Mouse (Mus musculus) stomach, postnatal 0 days (tissue): ENCODE results near the gene Sptbn1. TPM values are rescaled to one million over a fixed set of nuclear protein-coding genes. Genes with fewer than 3 reads are reported as not detected.

ENCODE experiments used
- ATAC-seq: fragments of 200-750 bp; cut with Nextera tagmentation; 2 replicates; pipeline ENCODE4 v1.8.0; 2017; ENCODE audit not compliant: low FRiP score, low TSS enrichment
- DNase-seq: peaks from one replicate; pipeline ENCODE4 v3.0.0-alpha.2; 2016; ENCODE audit warnings: low spot score
- H3K27ac ChIP-seq: fragments of 300-500 bp; sonication (generic); replicated peaks from 2 replicates; pipeline ENCODE4 v1.5.1; 2014; ENCODE audit warnings: mild to moderate bottlenecking, control low read depth
- H3K27me3 ChIP-seq: fragments of 300-500 bp; sonication (generic); 2 replicates; pipeline ENCODE4 v1.6.1; 2014; ENCODE audit warnings: low read length; ENCODE audit not compliant: control insufficient read depth, insufficient read depth
- H3K36me3 ChIP-seq: fragments of 300-500 bp; sonication (generic); 2 replicates; pipeline ENCODE4 v1.6.1; 2014; ENCODE audit warnings: low read length, mixed read lengths; ENCODE audit not compliant: control insufficient read depth, insufficient read depth
- H3K4me1 ChIP-seq: fragments of 300-500 bp; sonication (generic); replicated peaks from 2 replicates; pipeline ENCODE4 v1.6.1; 2014; ENCODE audit warnings: antibody characterized with exemption; ENCODE audit not compliant: control insufficient read depth, insufficient read depth
- H3K4me2 ChIP-seq: fragments of 300-500 bp; sonication (generic); replicated peaks from 2 replicates; pipeline ENCODE4 v1.6.1; 2014; ENCODE audit warnings: low read depth, mild to moderate bottlenecking, control low read depth, moderate library complexity
- H3K4me3 ChIP-seq: fragments of 300-500 bp; sonication (generic); 2 replicates; pipeline ENCODE4 v1.5.1; 2014; ENCODE audit warnings: low read depth, low read length, control low read depth
- H3K9ac ChIP-seq: fragments of 300-500 bp; sonication (generic); 2 replicates; pipeline ENCODE4 v1.6.1; 2014; ENCODE audit warnings: mild to moderate bottlenecking, low read length, control low read depth, mixed read lengths
- H3K9me3 ChIP-seq: fragments of 300-500 bp; sonication (generic); 2 replicates; pipeline ENCODE4 v1.6.1; 2016; ENCODE audit warnings: low read length; ENCODE audit not compliant: control insufficient read depth
- CTCF ChIP-seq: IDR thresholded peaks from 2 replicates; pipeline ENCODE4 v1.5.1; 2016; ENCODE audit warnings: antibody characterized with exemption, low read depth, mild to moderate bottlenecking, moderate library complexity
- EP300 ChIP-seq: optimal IDR thresholded peaks from 2 replicates; pipeline ENCODE3; 2016; ENCODE audit warnings: antibody characterized with exemption
- WGBS: fragments of 180-500 bp; shearing (Covaris S2); extraction: QIAGEN DNeasy Blood & Tissue Kit; methylation state at CpG from one replicate; pipeline ENCODE4 v1.1.7; 2014; 5-methylcytosine and 5-hydroxymethylcytosine counted together
- polyA plus RNA-seq: library from polyadenylated mRNA; unstranded; fragments of >200 nt; fragmentation: Nextera tagmentation; extraction: Ambion mirVana; gene quantifications from 2 replicates; pipeline ENCODE4 v1.2.1, GENCODE M21; 2015

Sptbn1 gene
- polyA plus RNA-seq, 1 experiment from 2014 or later = 57.2 TPM

- H3K4me3 ChIP-seq = no peak overlapping the region
- no peak overlapping the region for H3K9ac ChIP-seq
- TF ChIP-seq CTCF (no peak), EP300 (no peak)
- no peaks in the 10 kb centered on the region for H3K27me3 ChIP-seq
- ATAC-seq (no peak), DNase-seq (no peak)
- peaks cover 52% of the 10 kb centered on the region for H3K36me3 ChIP-seq
- WGBS = 73% methylated on average over 17 of the region's 17 CpGs
- no peak overlapping the region for H3K4me2 ChIP-seq
- H3K9me3 ChIP-seq = no peaks in the 10 kb centered on the region
- H3K27ac ChIP-seq = no peak overlapping the region
- H3K4me1 ChIP-seq = no peaks in the 10 kb centered on the region
Observed at GRCm38 (mm10) chr11:30139165-30139826, 128.7 kb downstream of the Sptbn1 start.

DNA sequence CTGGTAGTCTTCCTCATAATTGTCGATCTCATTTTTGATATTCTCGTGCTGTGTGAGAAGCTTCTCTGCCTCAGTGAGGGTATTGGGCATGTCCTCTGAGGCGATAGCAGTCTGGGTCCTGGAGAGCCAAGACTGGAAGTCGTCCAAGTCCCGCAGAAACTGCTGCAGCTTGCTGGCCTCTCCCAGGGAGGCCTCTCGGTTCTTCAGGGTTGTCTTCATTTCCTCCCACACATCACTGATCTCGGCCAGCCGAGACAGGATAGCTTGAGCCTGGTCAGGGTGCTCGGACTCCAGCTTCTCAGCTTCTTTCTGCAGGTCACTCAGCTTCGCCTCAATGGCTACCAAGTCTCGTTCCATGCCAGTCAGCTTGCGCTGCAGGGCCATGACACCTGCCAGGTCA lies 130.9 kb downstream of the Sptbn1 start:
- ATAC-seq (no peak), DNase-seq (no peak)
- Histone ChIP-seq H3K27me3 (no peaks in the 10 kb centered on the region), H3K36me3 (peaks cover 48% of the 10 kb centered on the region), H3K9ac (no peak overlapping the region), H3K9me3 (no peaks in the 10 kb centered on the region), H3K4me1 (no peaks in the 10 kb centered on the region), H3K4me3 (no peak overlapping the region), H3K4me2 (no peak overlapping the region), H3K27ac (no peak overlapping the region)
- whole genome bisulfite sequencing = 71% methylated on average over 12 of the region's 12 CpGs
- TF ChIP-seq EP300 = no peak
- TF ChIP-seq CTCF = no peak

DNA sequence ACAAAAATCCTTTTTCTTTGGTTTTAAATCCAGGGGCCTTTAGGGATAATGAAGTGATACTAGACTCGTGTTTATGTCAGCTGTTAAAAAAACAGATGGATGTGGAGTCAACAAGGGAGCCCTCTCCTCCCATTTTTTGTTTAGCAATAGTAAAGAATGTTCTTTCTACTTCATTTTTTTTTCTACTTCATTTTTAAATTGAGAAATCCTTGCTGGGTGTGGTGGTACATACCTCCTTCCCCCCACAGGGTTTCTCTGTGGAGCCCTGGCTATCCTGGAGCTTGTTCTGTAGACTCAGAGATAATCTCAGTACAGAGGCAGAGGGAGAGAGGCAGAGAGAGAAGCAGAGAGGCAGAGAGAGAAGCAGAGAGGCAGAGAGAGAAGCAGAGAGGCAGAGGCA lies 133.9 kb downstream of the Sptbn1 start:
- Histone ChIP-seq H3K4me2 (no peak overlapping the region), H3K27ac (no peak overlapping the region), H3K27me3 (no peaks in the 10 kb centered on the region), H3K4me3 (no peak overlapping the region), H3K36me3 (peaks cover 47% of the 10 kb centered on the region), H3K9me3 (no peaks in the 10 kb centered on the region), H3K4me1 (no peaks in the 10 kb centered on the region), H3K9ac (no peak overlapping the region)
- WGBS = 47% methylated on average over 1 of the region's 1 CpGs
- ATAC-seq = no peak
- DNase-seq = no peak
- no peak for TF ChIP-seq EP300
- TF ChIP-seq CTCF = no peak

DNA sequence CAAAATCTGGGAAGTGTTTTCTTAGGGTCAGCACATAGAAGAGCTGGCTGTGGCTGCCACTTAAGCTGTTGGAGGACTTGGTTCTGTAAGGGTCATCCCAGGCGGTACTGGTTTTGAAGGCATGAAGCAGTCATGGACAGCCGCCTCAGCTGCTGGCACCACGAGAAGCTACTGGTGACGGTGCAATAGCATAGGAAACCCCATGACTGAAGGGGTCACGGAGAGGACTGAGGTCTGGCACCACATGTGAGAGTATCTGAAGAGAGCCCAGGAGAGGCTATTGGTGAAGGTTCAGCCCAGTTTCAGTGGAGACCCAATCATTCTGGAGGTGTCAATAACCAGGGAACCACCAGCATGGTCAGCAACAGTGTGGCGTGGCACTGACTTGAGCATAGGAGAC lies 135.4 kb downstream of the Sptbn1 start:
- no peak for TF ChIP-seq EP300
- no peak for TF ChIP-seq CTCF
- Histone ChIP-seq H3K9me3 (no peaks in the 10 kb centered on the region), H3K4me2 (no peak overlapping the region), H3K36me3 (peaks cover 41% of the 10 kb centered on the region), H3K27ac (no peak overlapping the region), H3K4me1 (no peaks in the 10 kb centered on the region), H3K27me3 (no peaks in the 10 kb centered on the region), H3K9ac (no peak overlapping the region), H3K4me3 (no peak overlapping the region)
- ATAC-seq = no peak
- 90% methylated on average over 6 of the region's 6 CpGs for WGBS
- no peak for DNase-seq

GRCm38 (mm10) chr11:30131640-30132039 lies 136.3 kb downstream of the Sptbn1 start:
- DNase-seq (no peak), ATAC-seq (no peak)
- peaks cover 41% of the 10 kb centered on the region for H3K36me3 ChIP-seq
- no peak overlapping the region for H3K4me3 ChIP-seq
- TF ChIP-seq CTCF (no peak), EP300 (no peak)
- H3K4me2 ChIP-seq = no peak overlapping the region
- H3K4me1 ChIP-seq = no peaks in the 10 kb centered on the region
- no peaks in the 10 kb centered on the region for H3K27me3 ChIP-seq
- H3K9me3 ChIP-seq = no peaks in the 10 kb centered on the region
- H3K9ac ChIP-seq = no peak overlapping the region
- H3K27ac ChIP-seq = no peak overlapping the region
- WGBS = 57% methylated on average over 4 of the region's 4 CpGs

DNA sequence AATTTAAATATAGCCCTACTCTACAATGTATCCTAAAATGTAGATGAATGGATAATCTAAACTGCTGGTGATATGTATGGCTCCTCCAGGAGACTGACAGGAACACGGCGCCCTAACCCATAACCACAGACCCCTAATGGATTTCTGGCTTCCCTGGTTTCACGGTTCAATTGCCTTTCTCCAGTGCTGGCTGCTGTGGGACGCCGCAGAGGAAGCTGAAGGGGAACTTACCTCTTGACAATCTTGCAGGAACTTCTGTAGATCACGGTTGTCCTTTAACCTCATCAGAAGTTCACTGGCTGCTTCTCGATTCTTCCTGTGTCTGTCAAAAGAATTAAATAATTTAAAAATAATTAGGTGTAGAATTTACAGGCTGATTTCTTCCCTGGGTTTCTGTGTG lies 138.6 kb downstream of the Sptbn1 start:
- Histone ChIP-seq H3K27ac (no peak overlapping the region), H3K9ac (no peak overlapping the region), H3K36me3 (peaks cover 34% of the 10 kb centered on the region), H3K27me3 (no peaks in the 10 kb centered on the region), H3K9me3 (no peaks in the 10 kb centered on the region), H3K4me1 (no peaks in the 10 kb centered on the region), H3K4me3 (no peak overlapping the region), H3K4me2 (no peak overlapping the region)
- TF ChIP-seq EP300 (no peak), CTCF (no peak)
- ATAC-seq = no peak
- no peak for DNase-seq
- 86% methylated on average over 7 of the region's 7 CpGs for WGBS
